Mouse (Mus musculus) left cerebral cortex, postnatal 14 days (tissue): ENCODE results near the gene Mto1. TPM values are rescaled to one million over a fixed set of nuclear protein-coding genes. Genes with fewer than 3 reads are reported as not detected.
A peak's percentile ranks its signal among the peaks of the same experiment; 100 is the strongest.
"Not testable (repeated sequence)": the region's sequence is repeated elsewhere in the genome, so short reads cannot be mapped to it uniquely, and the experiment has no call there.

Experiments used
- DNase-seq, 2 experiments: peaks; one replicate each; pipeline ENCODE4 v3.0.0; 2021 to 2022; ENCODE audit warnings: low spot score in 2 of 2, mixed read lengths in 1 of 2
- intact Hi-C: fragments of 180-260 bp; cut with DNase I; formaldehyde crosslinking; loops from one replicate; pipeline ENCODE4 v1.15.1; 2025
- total RNA-seq, 2 experiments: library from RNA; stranded (reverse); gene quantifications; 2 replicates each; pipeline ENCODE4 v1.2.3; 2021

Mto1 gene
- total RNA-seq, 2 experiments from 2014 or later: 24.1 to 26.6 TPM

- no peak for DNase-seq
- intact Hi-C loops: no loop called here
Observed at GRCm38 (mm10) chr9:78474270-78474669, 26.3 kb downstream of the Mto1 start.

GRCm38 (mm10) chr9:78474771-78475382 is 26.9 kb downstream of the Mto1 start:
- DNase-seq: no peak
- intact Hi-C loops: loop anchor here (5.0 kb wide), 1 partner anchor 72 kb away; no protein-coding TSS in a partner anchor

GRCm38 (mm10) chr9:78475383-78475780 is 27.4 kb downstream of the Mto1 start:
- intact Hi-C loops: loop anchor here (5.0 kb wide), 1 partner anchor 72 kb away; no protein-coding TSS in a partner anchor
- no peak for DNase-seq

GRCm38 (mm10) chr9:78475873-78476272 is 27.9 kb downstream of the Mto1 start:
- DNase-seq: no peak
- intact Hi-C loops: loop anchor here (5.0 kb wide), 1 partner anchor 71 kb away; no protein-coding TSS in a partner anchor

GRCm38 (mm10) chr9:78476531-78477020 is 28.6 kb downstream of the Mto1 start:
- intact Hi-C loops: loop anchor here (5.0 kb wide), 1 partner anchor 71 kb away; no protein-coding TSS in a partner anchor
- DNase-seq: no peak

GRCm38 (mm10) chr9:78477021-78477551 is 29.1 kb downstream of the Mto1 start:
- intact Hi-C loops: loop anchor here (5.0 kb wide), 1 partner anchor 70 kb away; no protein-coding TSS in a partner anchor
- peak; percentile 15 to 62 for DNase-seq

GRCm38 (mm10) chr9:78478009-78478605 is 30.1 kb downstream of the Mto1 start:
- not testable (repeated sequence) for DNase-seq
- intact Hi-C loops: loop anchor here (5.0 kb wide), 1 partner anchor 69 kb away; no protein-coding TSS in a partner anchor

- intact Hi-C loops: loop anchor here (5.0 kb wide), 1 partner anchor 68 kb away; no protein-coding TSS in a partner anchor
- not testable (repeated sequence) for DNase-seq
Observed at GRCm38 (mm10) chr9:78479308-78479707, 31.3 kb downstream of the Mto1 start.

- intact Hi-C loops: loop anchor here (5.0 kb wide), 1 partner anchor 47 kb away; no protein-coding TSS in a partner anchor
- not testable (repeated sequence) for DNase-seq
Observed at GRCm38 (mm10) chr9:78480227-78480626, 32.2 kb downstream of the Mto1 start.

- peak; percentile 72 to 77 for DNase-seq
- intact Hi-C loops: loop anchor here (5.0 kb wide), 1 partner anchor 46 kb away; no protein-coding TSS in a partner anchor
Observed at GRCm38 (mm10) chr9:78480706-78481358, 32.8 kb downstream of the Mto1 start.

- DNase-seq: peak; percentile 95 to 97
- intact Hi-C loops: loop anchor here (5.0 kb wide), 1 partner anchor 46 kb away; no protein-coding TSS in a partner anchor
Observed at GRCm38 (mm10) chr9:78481423-78482331, 33.7 kb downstream of the Mto1 start.

GRCm38 (mm10) chr9:78482386-78482785 is 34.4 kb downstream of the Mto1 start:
- intact Hi-C loops: loop anchor here (5.0 kb wide), 1 partner anchor 45 kb away; no protein-coding TSS in a partner anchor
- DNase-seq: peak in 1 of 2 experiments; percentile 13

- intact Hi-C loops: loop anchor here (5.0 kb wide), 1 partner anchor 43 kb away; no protein-coding TSS in a partner anchor
Observed at GRCm38 (mm10) chr9:78484660-78485059, 36.7 kb downstream of the Mto1 start.

GRCm38 (mm10) chr9:78488021-78488420 is 40.0 kb downstream of the Mto1 start:
- intact Hi-C loops, DNase-seq: not testable (repeated sequence)

More at GRCm38 (mm10) chr9:78484660-78485059, 36.7 kb downstream of the Mto1 start:
- no peak for DNase-seq

GRCm38 (mm10) chr9:78488890-78489420 is 40.9 kb downstream of the Mto1 start, which contains the start of gene Eef1a1:
Gene Eef1a1, minus strand, starts transcription at chr9:78489151.
- intact Hi-C loops: no loop called here
- DNase-seq: peak in 1 of 2 experiments; percentile 22

GRCm38 (mm10) chr9:78491169-78491568 is 43.2 kb downstream of the Mto1 start:
- intact Hi-C loops: no loop called here
- no peak for DNase-seq

- intact Hi-C loops: no loop called here
- DNase-seq: no peak
Observed at GRCm38 (mm10) chr9:78492254-78492653, 44.2 kb downstream of the Mto1 start.

GRCm38 (mm10) chr9:78493171-78493570 is 45.2 kb downstream of the Mto1 start:
- no peak for DNase-seq
- intact Hi-C loops: no loop called here
